19 mouse cellular contexts compared by ENCODE assay signal in the genomic region with DNA sequence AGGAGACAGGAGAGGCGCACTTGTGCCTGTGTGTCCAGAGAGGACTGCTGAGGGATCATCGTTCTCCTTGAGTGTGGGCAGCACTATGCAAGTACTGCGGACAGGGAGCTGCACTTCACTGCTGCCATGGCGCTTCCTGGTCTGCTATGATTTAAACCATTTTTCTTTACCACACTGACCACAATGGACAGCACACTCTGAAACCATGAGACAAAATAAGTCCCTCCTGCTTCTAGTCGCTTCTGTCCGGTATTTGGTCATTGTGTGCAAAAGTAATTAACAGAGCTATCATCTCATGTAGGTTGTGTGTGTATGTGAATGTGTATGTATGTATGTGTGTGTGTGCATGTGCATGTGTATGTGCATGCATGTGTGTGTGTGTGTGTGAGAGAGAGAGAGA.
"Had no signal": no experiment of that assay in that cellular context is flagged by ENCODE, and none has a peak within 500 bp of the region (broad histone marks: within the 10 kb centered on the region; RNA-seq: fewer than 3 reads in every experiment).

No protein-coding gene starts in this region.

- H3K27ac ChIP-seq: limb, embryonic 12.5 days; limb, embryonic 15.5 days; liver, embryonic 14.5 days; macrophage; midbrain, embryonic 13.5 days; neural tube, embryonic 13.5 days had no signal

- ATAC-seq: midbrain, embryonic 13.5 days; midbrain, embryonic 16.5 days had no signal

- H3K9ac ChIP-seq: limb, embryonic 12.5 days; limb, embryonic 15.5 days; liver, embryonic 14.5 days; liver, postnatal 0 days; lung, embryonic 14.5 days; midbrain, embryonic 13.5 days; neural tube, embryonic 13.5 days had no signal

- H3K4me2 ChIP-seq: limb, embryonic 12.5 days; limb, embryonic 15.5 days; liver, embryonic 11.5 days; lung, embryonic 14.5 days; midbrain, embryonic 13.5 days; neural tube, embryonic 13.5 days had no signal

- DNase-seq: kidney, adult 18-20 months; layer of hippocampus, postnatal 36 days; liver, postnatal 0 days; retina, postnatal 1 day; right cerebral cortex, postnatal 25 days; spleen, adult 18-20 months; thymus, adult 2 months; thymus, postnatal 14 days had no signal

- H3K4me3 ChIP-seq: layer of hippocampus, adult 2 months; limb, embryonic 12.5 days; limb, embryonic 15.5 days; midbrain, embryonic 13.5 days; myocyte; neural tube, embryonic 13.5 days had no signal

- H3K36me3 ChIP-seq: limb, embryonic 12.5 days; limb, embryonic 15.5 days; midbrain, embryonic 13.5 days; neural tube, embryonic 13.5 days had no signal

- H3K27me3 ChIP-seq: limb, embryonic 12.5 days; limb, embryonic 15.5 days; midbrain, embryonic 13.5 days; neural tube, embryonic 13.5 days had no signal

- H3K9me3 ChIP-seq: limb, embryonic 12.5 days; limb, embryonic 15.5 days; midbrain, embryonic 13.5 days; neural tube, embryonic 13.5 days had no signal

- H3K4me1 ChIP-seq: limb, embryonic 12.5 days; midbrain, embryonic 13.5 days; neural tube, embryonic 13.5 days had no signal
